Mouse (Mus musculus): ENCODE results near the gene Mcm10. TPM values are rescaled to one million over a fixed set of nuclear protein-coding genes. Genes with fewer than 3 reads are reported as not detected.
A peak's percentile ranks its signal among the peaks of the same experiment; 100 is the strongest.

The Mcm10 gene
- polyA plus RNA-seq, 1 experiment: 2.0 TPM

- H3K36me3 ChIP-seq (ENCODE audit: control insufficient read depth): peaks cover 85% of the 10 kb centered on the region
Measured at GRCm38 (mm10) chr2:5023275-5023674, 10.7 kb upstream of the Mcm10 start.

DNA sequence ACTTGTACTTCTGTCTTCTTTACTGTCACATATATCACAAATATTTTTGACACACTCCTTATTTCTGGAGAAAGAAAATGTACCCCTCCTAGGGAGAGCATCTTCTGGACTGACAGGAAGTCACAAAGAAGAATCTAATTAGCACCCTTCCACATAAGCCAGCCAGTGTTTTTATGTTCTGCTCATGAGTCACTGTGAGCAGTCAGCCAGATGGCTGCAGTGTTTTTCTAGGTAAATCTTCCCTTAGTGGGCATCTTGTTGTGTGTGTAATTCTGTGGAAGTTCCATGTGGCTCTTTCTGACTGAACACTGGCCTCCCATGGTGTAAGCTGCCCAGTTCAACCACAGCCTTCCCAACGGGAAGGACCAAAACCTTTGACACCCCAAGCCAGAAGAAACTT is 7.1 kb upstream of the Mcm10 start:
- TF ChIP-seq TAL1 (IDR thresholded peaks at IDR 0.05; ENCODE audit: low read length) (no peak), GATA1 (IDR thresholded peaks at IDR 0.05; ENCODE audit: low read length) (no peak)
- no peak overlapping the region for H3K4me3 ChIP-seq (replicated peaks)
- peaks cover 56% of the 10 kb centered on the region for H3K36me3 ChIP-seq (ENCODE audit: control insufficient read depth)
- no peaks in the 10 kb centered on the region for H3K9me3 ChIP-seq (ENCODE audit: control insufficient read depth, low read length)
- peaks cover 18% of the 10 kb centered on the region for H3K4me1 ChIP-seq (ENCODE audit: control insufficient read depth)
- H3K27me3 ChIP-seq (ENCODE audit: control insufficient read depth): no peaks in the 10 kb centered on the region

More at GRCm38 (mm10) chr2:5023275-5023674, 10.7 kb upstream of the Mcm10 start:
- peaks cover 19% of the 10 kb centered on the region for H3K4me1 ChIP-seq (ENCODE audit: control insufficient read depth)
- no peaks in the 10 kb centered on the region for H3K9me3 ChIP-seq (ENCODE audit: control insufficient read depth, low read length)
- H3K4me3 ChIP-seq (replicated peaks): no peak overlapping the region
- no peak for TF ChIP-seq TAL1 (IDR thresholded peaks at IDR 0.05; ENCODE audit: low read length)
- TF ChIP-seq GATA1 (IDR thresholded peaks at IDR 0.05; ENCODE audit: low read length): no peak
- no peaks in the 10 kb centered on the region for H3K27me3 ChIP-seq (ENCODE audit: control insufficient read depth)

GRCm38 (mm10) chr2:5016922-5017321 is 4.3 kb upstream of the Mcm10 start:
- no peak for TF ChIP-seq GATA1 (IDR thresholded peaks at IDR 0.05; ENCODE audit: low read length)
- no peak overlapping the region for H3K4me3 ChIP-seq (replicated peaks)

DNA sequence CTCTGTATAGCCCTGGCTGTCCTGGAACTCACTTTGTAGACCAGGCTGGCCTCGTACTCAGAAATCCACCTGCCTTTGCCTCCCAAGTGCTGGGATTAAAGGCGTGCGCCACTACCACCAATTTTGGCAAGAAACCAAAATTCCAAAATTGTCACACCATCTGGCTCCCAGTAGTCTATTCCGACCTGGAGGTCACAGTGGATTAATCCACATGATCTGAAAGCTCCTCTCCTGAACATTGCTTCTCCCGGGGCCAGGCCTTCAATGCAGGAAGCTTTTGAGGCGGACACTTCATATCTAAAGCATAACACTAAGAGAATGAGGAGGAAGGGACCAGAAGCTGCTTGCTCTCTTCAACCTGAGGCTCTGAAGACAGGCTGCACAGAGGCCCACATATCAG is 2.9 kb upstream of the Mcm10 start:
- Histone ChIP-seq H3K27me3 (ENCODE audit: control insufficient read depth) (no peaks in the 10 kb centered on the region), H3K4me3 (replicated peaks) (no peak overlapping the region), H3K9me3 (ENCODE audit: control insufficient read depth, low read length) (peaks cover 3% of the 10 kb centered on the region), H3K4me1 (ENCODE audit: control insufficient read depth) (peaks cover 32% of the 10 kb centered on the region), H3K36me3 (ENCODE audit: control insufficient read depth) (peaks cover 31% of the 10 kb centered on the region)
- TF ChIP-seq GATA1 (IDR thresholded peaks at IDR 0.05; ENCODE audit: low read length): no peak
- no peak for TF ChIP-seq TAL1 (IDR thresholded peaks at IDR 0.05; ENCODE audit: low read length)

More at GRCm38 (mm10) chr2:5016922-5017321, 4.3 kb upstream of the Mcm10 start:
- Histone ChIP-seq H3K9me3 (ENCODE audit: control insufficient read depth, low read length) (no peaks in the 10 kb centered on the region), H3K4me1 (ENCODE audit: control insufficient read depth) (peaks cover 23% of the 10 kb centered on the region), H3K27me3 (ENCODE audit: control insufficient read depth) (no peaks in the 10 kb centered on the region), H3K36me3 (ENCODE audit: control insufficient read depth) (peaks cover 34% of the 10 kb centered on the region)

DNA sequence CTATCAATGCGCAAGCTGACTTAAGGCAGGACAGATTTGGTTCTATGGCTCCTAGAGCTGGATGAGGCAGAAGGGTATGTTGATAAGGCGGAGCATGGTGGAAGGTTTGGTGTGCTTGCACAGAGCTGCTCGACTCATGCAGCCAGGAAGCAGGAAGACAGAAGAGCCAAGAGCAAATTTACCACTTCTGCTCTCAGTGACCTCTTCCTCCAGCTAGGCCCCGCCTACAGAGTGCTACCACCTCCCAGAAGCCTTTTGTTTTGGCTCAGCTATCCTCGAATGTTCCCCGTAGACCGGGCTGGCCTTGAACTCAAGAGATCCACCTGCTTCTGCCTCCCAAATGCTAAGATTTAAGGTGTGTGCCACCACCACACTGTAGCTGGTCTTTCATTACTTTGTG is 2.0 kb upstream of the Mcm10 start:
- no peak for TF ChIP-seq GATA1 (IDR thresholded peaks at IDR 0.05; ENCODE audit: low read length)
- TF ChIP-seq TAL1 (IDR thresholded peaks at IDR 0.05; ENCODE audit: low read length): no peak
- Histone ChIP-seq H3K4me3 (replicated peaks) (no peak overlapping the region), H3K27me3 (ENCODE audit: control insufficient read depth) (no peaks in the 10 kb centered on the region; the same call in 1 of the 2 replicates), H3K4me1 (ENCODE audit: control insufficient read depth) (peaks cover 34% of the 10 kb centered on the region), H3K9me3 (ENCODE audit: control insufficient read depth, low read length) (peaks cover 9% of the 10 kb centered on the region), H3K36me3 (ENCODE audit: control insufficient read depth) (peaks cover 29% of the 10 kb centered on the region)

DNA sequence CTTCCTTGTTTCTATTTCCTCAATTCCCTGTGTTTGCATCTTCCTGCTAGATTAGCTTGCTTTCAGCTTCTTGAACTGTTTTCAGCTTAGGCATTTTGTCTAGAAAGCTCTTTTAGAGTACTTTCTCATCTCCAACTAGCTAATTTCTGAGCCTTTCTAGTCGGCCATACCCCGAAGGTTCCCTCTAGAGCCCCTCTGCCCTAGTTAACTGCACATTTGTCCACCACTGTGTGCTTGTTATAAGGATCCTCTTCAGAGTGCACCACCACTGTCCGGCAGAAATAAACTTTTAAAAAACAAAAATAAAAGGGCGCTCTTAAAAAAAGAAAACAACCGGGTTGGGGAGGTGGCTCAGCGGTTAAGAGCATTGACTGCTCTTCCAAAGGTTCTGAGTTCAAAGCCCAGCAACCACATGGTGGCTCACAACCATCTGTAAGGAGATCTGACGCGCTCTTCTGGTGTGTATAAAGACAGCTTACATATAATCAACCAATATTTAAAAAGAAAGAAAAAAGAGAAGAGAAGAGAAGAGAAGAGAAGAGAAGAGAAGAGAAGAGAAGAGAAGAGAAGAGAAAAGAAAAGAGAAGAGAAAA is 597 bp downstream of the Mcm10 start:
- Histone ChIP-seq H3K9me3 (ENCODE audit: control insufficient read depth, low read length) (peaks cover 9% of the 10 kb centered on the region), H3K4me1 (ENCODE audit: control insufficient read depth) (peaks cover 37% of the 10 kb centered on the region), H3K36me3 (ENCODE audit: control insufficient read depth) (peaks cover 43% of the 10 kb centered on the region), H3K27me3 (ENCODE audit: control insufficient read depth) (no peaks in the 10 kb centered on the region; the same call in 1 of the 2 replicates), H3K4me3 (replicated peaks) (peak overlapping the region; percentile 96)
- TF ChIP-seq GATA1 (IDR thresholded peaks at IDR 0.05; ENCODE audit: low read length): no peak
- no peak for TF ChIP-seq TAL1 (IDR thresholded peaks at IDR 0.05; ENCODE audit: low read length)

GRCm38 (mm10) chr2:5007107-5007506 is 5.5 kb downstream of the Mcm10 start:
- peaks cover 19% of the 10 kb centered on the region for H3K4me1 ChIP-seq (ENCODE audit: control insufficient read depth)
- peaks cover 92% of the 10 kb centered on the region for H3K36me3 ChIP-seq (ENCODE audit: control insufficient read depth)

DNA sequence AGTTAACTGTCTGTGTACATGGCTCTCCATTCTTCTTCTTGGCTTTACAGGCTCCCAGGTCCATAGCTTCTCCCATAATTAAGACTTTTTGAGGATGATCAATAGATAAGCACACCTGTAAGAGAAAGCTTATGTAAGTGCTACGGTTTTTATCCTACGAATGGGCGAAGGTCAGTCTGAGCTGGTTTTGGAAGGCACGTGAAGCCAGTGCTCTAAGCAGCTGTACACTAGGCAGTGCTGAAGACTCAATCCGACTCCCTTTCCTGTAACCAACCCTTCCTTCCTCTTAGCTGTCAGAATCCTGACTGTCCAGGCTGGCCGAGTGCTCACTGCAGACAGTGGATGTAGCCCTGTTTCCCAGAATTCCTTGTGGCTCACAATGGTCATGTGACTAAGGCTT is 11.3 kb downstream of the Mcm10 start:
- no peaks in the 10 kb centered on the region for H3K27me3 ChIP-seq (ENCODE audit: control insufficient read depth)
- TF ChIP-seq GATA1 (IDR thresholded peaks at IDR 0.05; ENCODE audit: low read length) (no peak), TAL1 (IDR thresholded peaks at IDR 0.05; ENCODE audit: low read length) (no peak)
- H3K4me1 ChIP-seq (ENCODE audit: control insufficient read depth): peaks cover 1% of the 10 kb centered on the region; the same call in 1 of the 2 replicates
- no peaks in the 10 kb centered on the region for H3K9me3 ChIP-seq (ENCODE audit: control insufficient read depth, low read length)
- no peak overlapping the region for H3K4me3 ChIP-seq (replicated peaks)
- peaks cover 100% of the 10 kb centered on the region for H3K36me3 ChIP-seq (ENCODE audit: control insufficient read depth)

More at GRCm38 (mm10) chr2:5007107-5007506, 5.5 kb downstream of the Mcm10 start:
- TF ChIP-seq GATA1 (IDR thresholded peaks at IDR 0.05; ENCODE audit: low read length) (no peak), TAL1 (IDR thresholded peaks at IDR 0.05; ENCODE audit: low read length) (no peak)
- Histone ChIP-seq H3K4me3 (replicated peaks) (no peak overlapping the region), H3K27me3 (ENCODE audit: control insufficient read depth) (no peaks in the 10 kb centered on the region; the same call in 1 of the 2 replicates), H3K9me3 (ENCODE audit: control insufficient read depth, low read length) (peaks cover 9% of the 10 kb centered on the region)

DNA sequence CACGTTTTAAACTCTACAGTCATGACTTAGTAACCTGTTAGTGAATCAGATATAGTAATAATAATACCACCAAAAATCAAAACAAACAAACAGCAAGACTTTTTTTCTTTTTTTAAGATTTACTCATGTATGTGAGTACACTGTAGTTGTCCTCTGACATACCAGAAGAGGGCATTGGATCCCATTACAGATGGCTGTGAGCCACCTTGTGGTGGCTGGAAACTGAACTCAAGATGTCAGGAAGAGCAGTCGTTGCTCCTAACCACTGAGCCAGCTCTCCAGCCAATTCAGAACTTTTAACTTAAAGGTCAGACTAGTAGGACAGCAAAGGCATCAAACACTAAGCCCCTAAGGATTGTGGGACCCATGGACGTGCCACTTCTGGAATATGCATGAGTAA is 13.7 kb downstream of the Mcm10 start:
- Histone ChIP-seq H3K4me3 (replicated peaks) (no peak overlapping the region), H3K36me3 (ENCODE audit: control insufficient read depth) (peaks cover 100% of the 10 kb centered on the region), H3K27me3 (ENCODE audit: control insufficient read depth) (no peaks in the 10 kb centered on the region), H3K4me1 (ENCODE audit: control insufficient read depth) (no peaks in the 10 kb centered on the region), H3K9me3 (ENCODE audit: control insufficient read depth, low read length) (no peaks in the 10 kb centered on the region)
- no peak for TF ChIP-seq GATA1 (IDR thresholded peaks at IDR 0.05; ENCODE audit: low read length)

DNA sequence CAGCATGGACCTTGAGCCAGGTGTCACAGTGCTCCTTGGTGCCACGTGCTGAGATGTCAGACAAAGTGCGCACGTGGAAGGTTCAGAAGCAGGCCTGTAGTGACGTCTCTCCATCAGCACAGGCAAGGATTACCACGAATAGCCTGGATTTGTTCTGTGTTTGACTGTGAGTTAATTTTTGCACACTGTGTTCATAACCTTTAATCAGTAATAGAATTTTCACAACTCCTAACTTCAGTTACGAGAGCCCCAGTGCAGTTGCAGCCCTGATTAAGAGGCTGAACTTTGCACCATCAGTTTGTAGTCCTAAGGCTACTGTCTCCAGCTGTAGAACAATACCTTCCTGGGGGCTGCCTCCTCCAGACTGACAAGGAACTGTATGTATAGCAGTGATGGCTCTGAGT is 16.2 kb downstream of the Mcm10 start:
- Histone ChIP-seq H3K36me3 (ENCODE audit: control insufficient read depth) (peaks cover 99% of the 10 kb centered on the region), H3K4me1 (ENCODE audit: control insufficient read depth) (no peaks in the 10 kb centered on the region; the same call in 1 of the 2 replicates), H3K4me3 (replicated peaks) (no peak overlapping the region), H3K27me3 (ENCODE audit: control insufficient read depth) (no peaks in the 10 kb centered on the region), H3K9me3 (ENCODE audit: control insufficient read depth, low read length) (no peaks in the 10 kb centered on the region)
- no peak for TF ChIP-seq TAL1 (IDR thresholded peaks at IDR 0.05; ENCODE audit: low read length)
- no peak for TF ChIP-seq GATA1 (IDR thresholded peaks at IDR 0.05; ENCODE audit: low read length)

Data from erythroblast, embryonic 14.5 days (primary cell).